Mouse (Mus musculus): ENCODE data around the gene Gm10644. TPM values are rescaled to one million over a fixed set of nuclear protein-coding genes. Genes with fewer than 3 reads are reported as not detected.

Gene Gm10644
- polyA plus RNA-seq, 1 experiment from 2014 or later: 1.3 TPM

DNA sequence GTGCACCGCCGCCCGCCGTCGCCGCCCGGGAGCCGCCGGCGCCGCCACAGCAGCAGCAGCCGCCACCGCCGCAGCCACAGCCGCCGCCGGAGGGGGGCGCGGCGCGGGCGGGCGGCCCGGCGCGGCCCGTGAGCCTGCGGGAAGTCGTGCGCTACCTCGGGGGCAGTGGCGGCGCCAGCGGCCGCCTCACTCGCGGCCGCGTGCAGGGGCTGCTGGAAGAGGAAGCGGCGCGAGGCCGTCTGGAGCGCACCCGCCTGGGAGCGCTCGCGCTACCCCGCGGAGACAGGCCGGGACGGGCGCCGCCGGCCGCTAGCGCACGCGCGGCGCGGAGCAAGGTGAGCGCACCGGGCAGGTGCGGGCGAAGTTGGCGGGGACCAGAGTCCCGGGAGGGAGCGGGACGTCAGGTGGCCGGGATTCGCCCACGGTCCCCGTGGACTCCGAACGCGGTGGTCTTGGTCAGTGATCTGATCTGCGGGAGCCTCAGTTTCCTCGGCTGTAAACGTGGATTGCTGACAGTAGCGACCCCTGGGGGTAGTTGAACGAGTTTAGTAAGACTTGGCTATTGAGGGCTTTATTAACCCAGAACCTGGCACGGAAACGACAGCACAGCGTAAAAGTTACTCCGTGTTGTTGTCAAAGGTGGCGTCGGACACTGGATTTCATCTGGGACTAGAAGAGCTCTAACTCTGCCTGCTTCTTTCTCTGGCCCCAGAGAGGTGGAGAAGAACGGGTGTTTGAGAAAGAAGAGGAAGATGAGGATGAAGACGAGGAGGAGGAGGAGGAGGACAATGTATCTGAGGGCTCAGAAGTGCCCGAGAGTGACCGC, 43.4 kb upstream of the Gm10644 start:
- peaks cover 4% of the 10 kb centered on the region; the same call in 1 of the 2 replicates for H3K27me3 ChIP-seq (replicated peaks; ENCODE audit: control insufficient read depth, insufficient read depth, low read length)
- no peaks in the 10 kb centered on the region for H3K36me3 ChIP-seq (ENCODE audit: control insufficient read depth, insufficient read depth)
- H3K9me3 ChIP-seq (ENCODE audit: control insufficient read depth, low read length): no peaks in the 10 kb centered on the region
- H3K27ac ChIP-seq (ENCODE audit: low read length): peak overlapping the region; percentile 92
- H3K4me3 ChIP-seq (replicated peaks; ENCODE audit: low read length): peak overlapping the region; percentile 70
- peak overlapping the region; percentile 62 for H3K9ac ChIP-seq (replicated peaks; ENCODE audit: low read depth, low read length)
- peaks cover 27% of the 10 kb centered on the region for H3K4me1 ChIP-seq (replicated peaks; ENCODE audit: control insufficient read depth, insufficient read depth, low read length)
- H3K4me2 ChIP-seq (ENCODE audit: low read length): peak overlapping the region; percentile 81
- under 1% methylated on average over 76 of the region's 92 CpGs for WGBS
- peak; percentile 22 for ATAC-seq

GRCm38 (mm10) chr8:83997511-83998141, 42.6 kb upstream of the Gm10644 start, which contains the start of gene Samd1:
Samd1 (plus strand) TSS chr8:83997672.
- peak within 1 kb of the TSS; percentile 69 for H3K9ac ChIP-seq (replicated peaks; ENCODE audit: low read depth, low read length)
- peak within 1 kb of the TSS; percentile 92 for H3K27ac ChIP-seq (ENCODE audit: low read length)
- H3K4me1 ChIP-seq (replicated peaks; ENCODE audit: control insufficient read depth, insufficient read depth, low read length): peaks cover 24% of the 10 kb centered on the region
- peak within 1 kb of the TSS; percentile 86 for H3K4me2 ChIP-seq (ENCODE audit: low read length)
- under 1% methylated on average over 41 of the region's 112 CpGs for WGBS
- no peaks in the 10 kb centered on the region for H3K36me3 ChIP-seq (ENCODE audit: control insufficient read depth, insufficient read depth)
- no peaks in the 10 kb centered on the region for H3K9me3 ChIP-seq (ENCODE audit: control insufficient read depth, low read length)
- peak within 1 kb of the TSS; percentile 70 for H3K4me3 ChIP-seq (replicated peaks; ENCODE audit: low read length)
- ATAC-seq: 0 out of 2 replicates have a peak, but pooled peaks have one; percentile 18
- H3K27me3 ChIP-seq (replicated peaks; ENCODE audit: control insufficient read depth, insufficient read depth, low read length): peaks cover 4% of the 10 kb centered on the region; the same call in 1 of the 2 replicates

DNA sequence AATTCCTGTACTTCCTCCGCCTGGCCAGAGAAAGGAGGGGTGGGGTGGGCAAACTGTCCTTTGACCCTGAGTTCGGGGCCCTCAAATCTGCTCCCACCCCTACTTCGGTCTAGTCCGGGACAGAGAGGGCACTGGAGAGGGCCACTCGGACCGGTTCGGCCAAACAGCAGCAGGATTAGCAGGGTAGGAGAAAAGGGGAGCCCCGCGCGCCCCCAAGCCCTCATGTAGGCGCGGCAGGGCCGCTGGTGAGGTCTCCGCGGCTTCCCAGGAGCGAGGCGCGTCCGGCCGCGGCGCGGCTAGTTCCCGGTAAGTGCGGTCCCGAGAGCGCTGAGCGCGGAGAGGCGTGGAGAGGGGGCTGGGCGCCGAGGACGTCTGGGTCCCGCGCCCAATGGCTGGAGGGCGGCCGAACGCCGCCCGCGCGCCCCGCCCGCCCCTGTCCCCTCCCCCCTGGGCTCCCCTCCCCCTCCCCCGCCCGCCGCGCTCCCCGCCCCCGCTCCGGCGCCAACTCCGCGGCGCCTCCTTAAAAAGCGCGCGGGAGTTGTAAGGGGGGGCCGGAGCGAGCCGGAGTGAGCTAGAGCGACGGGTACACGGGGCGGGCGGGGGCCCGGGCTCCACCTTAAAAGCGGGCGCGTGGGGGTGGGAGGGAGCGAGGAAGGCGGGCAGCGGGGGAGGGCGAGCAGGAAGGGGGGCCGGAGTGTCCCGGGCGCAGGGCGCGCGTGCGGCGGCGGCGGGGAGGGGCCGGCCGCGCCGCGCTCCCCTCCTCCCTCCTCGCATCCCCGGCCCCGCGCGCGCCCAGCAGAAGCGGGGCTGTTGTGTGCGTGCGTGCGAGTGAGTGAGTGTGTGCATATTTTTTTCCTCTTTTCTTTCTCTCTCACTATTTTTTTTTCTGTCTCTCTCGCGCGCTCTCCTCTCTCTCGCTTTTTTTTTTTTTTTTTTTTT, 41.8 kb upstream of the Gm10644 start:
- H3K27me3 ChIP-seq (replicated peaks; ENCODE audit: control insufficient read depth, insufficient read depth, low read length): peaks cover 4% of the 10 kb centered on the region; the same call in 1 of the 2 replicates
- under 1% methylated on average over 49 of the region's 103 CpGs for WGBS
- ATAC-seq: peak; percentile 79

GRCm38 (mm10) chr8:83995973-83996372, 41.0 kb upstream of the Gm10644 start:
- H3K27me3 ChIP-seq (replicated peaks; ENCODE audit: control insufficient read depth, insufficient read depth, low read length): peaks cover 2% of the 10 kb centered on the region; the same call in 1 of the 2 replicates
- H3K27ac ChIP-seq (ENCODE audit: low read length): no peak overlapping the region
- H3K36me3 ChIP-seq (ENCODE audit: control insufficient read depth, insufficient read depth): peaks cover 10% of the 10 kb centered on the region
- H3K9ac ChIP-seq (replicated peaks; ENCODE audit: low read depth, low read length): no peak overlapping the region
- H3K4me1 ChIP-seq (replicated peaks; ENCODE audit: control insufficient read depth, insufficient read depth, low read length): peaks cover 19% of the 10 kb centered on the region
- ATAC-seq: no peak
- H3K4me2 ChIP-seq (ENCODE audit: low read length): peak overlapping the region; percentile 86; the same call in 1 of the 2 replicates
- peak overlapping the region; percentile 70; the same call in 1 of the 2 replicates for H3K4me3 ChIP-seq (replicated peaks; ENCODE audit: low read length)
- WGBS: 10% methylated on average over 12 of the region's 12 CpGs
- no peaks in the 10 kb centered on the region for H3K9me3 ChIP-seq (ENCODE audit: control insufficient read depth, low read length)

More for the DNA sequence above, 41.8 kb upstream of the Gm10644 start:
- H3K4me1 ChIP-seq (replicated peaks; ENCODE audit: control insufficient read depth, insufficient read depth, low read length): peaks cover 24% of the 10 kb centered on the region
- peak overlapping the region; percentile 86 for H3K4me2 ChIP-seq (ENCODE audit: low read length)
- no peaks in the 10 kb centered on the region for H3K9me3 ChIP-seq (ENCODE audit: control insufficient read depth, low read length)
- H3K36me3 ChIP-seq (ENCODE audit: control insufficient read depth, insufficient read depth): peaks cover under 1% of the 10 kb centered on the region; the same call in 1 of the 2 replicates
- peak overlapping the region; percentile 69 for H3K9ac ChIP-seq (replicated peaks; ENCODE audit: low read depth, low read length)
- H3K27ac ChIP-seq (ENCODE audit: low read length): peak overlapping the region; percentile 92
- peak overlapping the region; percentile 70 for H3K4me3 ChIP-seq (replicated peaks; ENCODE audit: low read length)

DNA sequence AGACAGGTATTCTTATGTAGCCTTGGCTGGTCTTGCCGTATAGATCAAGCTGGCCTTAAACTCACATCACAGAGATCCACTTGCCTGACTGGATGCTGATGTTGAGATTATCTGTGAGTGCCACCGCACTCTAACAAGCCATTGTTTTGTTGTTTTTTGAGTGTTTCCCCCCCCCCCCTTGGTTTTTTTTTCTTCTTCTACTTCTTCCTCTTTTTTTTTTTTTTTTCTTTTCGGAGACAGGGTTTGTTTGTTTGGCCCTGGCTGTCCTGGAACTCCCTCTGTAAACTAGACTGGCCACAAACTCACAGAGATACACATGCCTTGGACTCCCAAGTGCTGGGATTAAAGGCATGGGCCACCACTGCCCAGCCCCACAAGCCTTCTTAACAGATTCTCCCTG, 39.0 kb upstream of the Gm10644 start:
- WGBS: 94% methylated on average over 3 of the region's 3 CpGs
- Histone ChIP-seq H3K27me3 (replicated peaks; ENCODE audit: control insufficient read depth, insufficient read depth, low read length) (no peaks in the 10 kb centered on the region), H3K4me3 (replicated peaks; ENCODE audit: low read length) (no peak overlapping the region), H3K27ac (ENCODE audit: low read length) (no peak overlapping the region), H3K4me1 (replicated peaks; ENCODE audit: control insufficient read depth, insufficient read depth, low read length) (peaks cover 13% of the 10 kb centered on the region), H3K9me3 (ENCODE audit: control insufficient read depth, low read length) (no peaks in the 10 kb centered on the region), H3K4me2 (ENCODE audit: low read length) (no peak overlapping the region), H3K9ac (replicated peaks; ENCODE audit: low read depth, low read length) (no peak overlapping the region), H3K36me3 (ENCODE audit: control insufficient read depth, insufficient read depth) (peaks cover 13% of the 10 kb centered on the region)
- ATAC-seq: no peak

- Histone ChIP-seq H3K4me1 (replicated peaks; ENCODE audit: control insufficient read depth, insufficient read depth, low read length) (peaks cover 6% of the 10 kb centered on the region; the same call in 1 of the 2 replicates), H3K4me2 (ENCODE audit: low read length) (no peak overlapping the region), H3K27me3 (replicated peaks; ENCODE audit: control insufficient read depth, insufficient read depth, low read length) (no peaks in the 10 kb centered on the region), H3K36me3 (ENCODE audit: control insufficient read depth, insufficient read depth) (peaks cover 13% of the 10 kb centered on the region), H3K9ac (replicated peaks; ENCODE audit: low read depth, low read length) (no peak overlapping the region), H3K9me3 (ENCODE audit: control insufficient read depth, low read length) (no peaks in the 10 kb centered on the region), H3K27ac (ENCODE audit: low read length) (no peak overlapping the region), H3K4me3 (replicated peaks; ENCODE audit: low read length) (no peak overlapping the region)
- 94% methylated on average over 2 of the region's 2 CpGs for WGBS
- ATAC-seq: no peak
Observed at GRCm38 (mm10) chr8:83992488-83992887, 37.5 kb upstream of the Gm10644 start.

GRCm38 (mm10) chr8:83990170-83990569, 35.2 kb upstream of the Gm10644 start:
- Histone ChIP-seq H3K9ac (replicated peaks; ENCODE audit: low read depth, low read length) (no peak overlapping the region), H3K4me2 (ENCODE audit: low read length) (no peak overlapping the region), H3K9me3 (ENCODE audit: control insufficient read depth, low read length) (no peaks in the 10 kb centered on the region), H3K27me3 (replicated peaks; ENCODE audit: control insufficient read depth, insufficient read depth, low read length) (no peaks in the 10 kb centered on the region), H3K4me3 (replicated peaks; ENCODE audit: low read length) (no peak overlapping the region), H3K36me3 (ENCODE audit: control insufficient read depth, insufficient read depth) (peaks cover 31% of the 10 kb centered on the region), H3K4me1 (replicated peaks; ENCODE audit: control insufficient read depth, insufficient read depth, low read length) (no peaks in the 10 kb centered on the region), H3K27ac (ENCODE audit: low read length) (no peak overlapping the region)
- no peak for ATAC-seq
- WGBS: 95% methylated on average over 14 of the region's 14 CpGs

- H3K9ac ChIP-seq (replicated peaks; ENCODE audit: low read depth, low read length): no peak overlapping the region
- peaks cover 33% of the 10 kb centered on the region for H3K36me3 ChIP-seq (ENCODE audit: control insufficient read depth, insufficient read depth)
- no peaks in the 10 kb centered on the region for H3K27me3 ChIP-seq (replicated peaks; ENCODE audit: control insufficient read depth, insufficient read depth, low read length)
- WGBS: 87% methylated on average over 7 of the region's 7 CpGs
- H3K27ac ChIP-seq (ENCODE audit: low read length): no peak overlapping the region
- no peaks in the 10 kb centered on the region for H3K9me3 ChIP-seq (ENCODE audit: control insufficient read depth, low read length)
- H3K4me1 ChIP-seq (replicated peaks; ENCODE audit: control insufficient read depth, insufficient read depth, low read length): no peaks in the 10 kb centered on the region
- no peak for ATAC-seq
- no peak overlapping the region for H3K4me3 ChIP-seq (replicated peaks; ENCODE audit: low read length)
- H3K4me2 ChIP-seq (ENCODE audit: low read length): no peak overlapping the region
Observed at GRCm38 (mm10) chr8:83989243-83989642, 34.2 kb upstream of the Gm10644 start.

Measured in forebrain, embryonic 16.5 days (tissue).